Mouse (Mus musculus): ENCODE measurements around the gene Olfr668.
"Not testable (repeated sequence)": the region's sequence is repeated elsewhere in the genome, so short reads cannot be mapped to it uniquely, and the experiment has no call there.

Olfr668 gene

GRCm38 (mm10) chr7:104927957-104928356 is at the start of gene Olfr668:
TSS of gene Olfr668 (minus strand) at chr7:104928057.
- DNase-seq (ENCODE audit: low spot score in 2 of 2) = no peak

GRCm38 (mm10) chr7:104972507-104972906 is 44.6 kb upstream of the Olfr668 start:
- DNase-seq (ENCODE audit: low spot score in 2 of 2) = not testable (repeated sequence)

- no peak for DNase-seq (ENCODE audit: low spot score in 2 of 2)
These were observed 34.7 kb upstream of the Olfr668 start, which contains the start of gene Olfr670 for GRCm38 (mm10) chr7:104962520-104962919. TSS of gene Olfr670 (minus strand) at chr7:104962620.

- not testable (repeated sequence) for DNase-seq (ENCODE audit: low spot score in 2 of 2)
These were observed 22.4 kb upstream of the Olfr668 start for GRCm38 (mm10) chr7:104950234-104950633.

GRCm38 (mm10) chr7:104933940-104934339 is 6.1 kb upstream of the Olfr668 start, which contains the start of gene Olfr669:
TSS of gene Olfr669 (plus strand) at chr7:104934240.
- no peak for DNase-seq (ENCODE audit: low spot score in 2 of 2)

GRCm38 (mm10) chr7:104921382-104921781 is 6.5 kb downstream of the Olfr668 start, which contains the start of gene Olfr667:
TSS of gene Olfr667 (minus strand) at chr7:104921482.
- DNase-seq (ENCODE audit: low spot score in 2 of 2) = no peak

- no peak for DNase-seq (ENCODE audit: low spot score in 2 of 2)
These were observed 32.0 kb downstream of the Olfr668 start, which contains the start of gene Olfr666 for GRCm38 (mm10) chr7:104895852-104896251. TSS of gene Olfr666 (minus strand) at chr7:104895952.

- DNase-seq (ENCODE audit: low spot score in 2 of 2) = no peak
These were observed 50.1 kb downstream of the Olfr668 start, which contains the start of gene Olfr665 for GRCm38 (mm10) chr7:104877731-104878130. TSS of gene Olfr665 (plus strand) at chr7:104878031.
